Mouse (Mus musculus) intestine, embryonic 16.5 days (tissue): ENCODE data around the gene Mrap2. TPM values are rescaled to one million over a fixed set of nuclear protein-coding genes. Genes with fewer than 3 reads are reported as not detected.
"Not testable (repeated sequence)": the region's sequence is repeated elsewhere in the genome, so short reads cannot be mapped to it uniquely, and the experiment has no call there.

Experiments
- ATAC-seq: fragments of 200-750 bp; cut with Nextera tagmentation; 2 replicates; pipeline ENCODE4 v1.8.0; 2017; ENCODE audit warnings: moderate TSS enrichment, moderate library complexity
- H3K27ac ChIP-seq: fragments of 300-500 bp; sonication (generic); 2 replicates; pipeline ENCODE4 v1.5.1; 2014; ENCODE audit warnings: mild to moderate bottlenecking, low read length
- H3K27me3 ChIP-seq: fragments of 300-500 bp; sonication (generic); replicated peaks from 2 replicates; pipeline ENCODE4 v1.6.1; 2014; ENCODE audit warnings: low read length, control low read depth, mixed read lengths; ENCODE audit not compliant: control insufficient read depth, insufficient read depth
- H3K36me3 ChIP-seq: fragments of 300-500 bp; sonication (generic); 2 replicates; pipeline ENCODE4 v1.6.1; 2014; ENCODE audit warnings: low read length, control low read depth; ENCODE audit not compliant: control insufficient read depth, insufficient read depth
- H3K4me1 ChIP-seq: fragments of 300-500 bp; sonication (generic); 2 replicates; pipeline ENCODE4 v1.6.1; 2014; ENCODE audit warnings: low read length, control low read depth, mixed read lengths; ENCODE audit not compliant: control insufficient read depth, insufficient read depth
- H3K4me2 ChIP-seq: fragments of 300-500 bp; sonication (generic); 2 replicates; pipeline ENCODE4 v1.6.1; 2014; ENCODE audit warnings: low read depth, low read length, control low read depth
- H3K4me3 ChIP-seq: fragments of 300-500 bp; sonication (generic); 2 replicates; pipeline ENCODE4 v1.5.1; 2014; ENCODE audit warnings: mild to moderate bottlenecking, low read length
- H3K9ac ChIP-seq: fragments of 300-500 bp; sonication (generic); 2 replicates; pipeline ENCODE4 v1.6.1; 2014; ENCODE audit warnings: low read depth, low read length
- H3K9me3 ChIP-seq: fragments of 300-500 bp; sonication (generic); 2 replicates; pipeline ENCODE4 v1.6.1; 2016; ENCODE audit warnings: low read length, control low read depth; ENCODE audit not compliant: control insufficient read depth
- WGBS: fragments of 180-500 bp; shearing (Covaris S2); extraction: QIAGEN DNeasy Blood & Tissue Kit; methylation state at CpG from one replicate; pipeline ENCODE4 v1.1.7; 2014; 5-methylcytosine and 5-hydroxymethylcytosine counted together
- polyA plus RNA-seq: library from polyadenylated mRNA; unstranded; fragments of >200 nt; fragmentation: Nextera tagmentation; extraction: Ambion mirVana; gene quantifications from 2 replicates; pipeline ENCODE4 v1.2.1, GENCODE M21; 2015

Gene Mrap2
- 0.20 and 0.27 TPM in 2 replicates for polyA plus RNA-seq

GRCm38 (mm10) chr9:87144106-87144505 lies at the start of gene Mrap2:
TSS of gene Mrap2 (plus strand) at chr9:87144306.
- 1% methylated on average over 29 of the region's 29 CpGs for WGBS
- no peak within 1 kb of the TSS for H3K27ac ChIP-seq
- no peaks in the 10 kb centered on the region for H3K36me3 ChIP-seq
- peak within 1 kb of the TSS; percentile 43; the same call in 1 of the 2 replicates for H3K9ac ChIP-seq
- peak; percentile 89 for ATAC-seq
- H3K4me2 ChIP-seq = peak within 1 kb of the TSS; percentile 62
- H3K4me3 ChIP-seq = peak within 1 kb of the TSS; percentile 39
- no peaks in the 10 kb centered on the region for H3K9me3 ChIP-seq
- peaks cover 25% of the 10 kb centered on the region for H3K27me3 ChIP-seq
- H3K4me1 ChIP-seq = peaks cover 4% of the 10 kb centered on the region

- Histone ChIP-seq H3K27me3 (no peaks in the 10 kb centered on the region), H3K4me1 (no peaks in the 10 kb centered on the region), H3K36me3 (no peaks in the 10 kb centered on the region), H3K9ac (no peak overlapping the region), H3K4me3 (no peak overlapping the region), H3K4me2 (no peak overlapping the region), H3K9me3 (no peaks in the 10 kb centered on the region), H3K27ac (no peak overlapping the region)
- ATAC-seq = no peak
- WGBS = 57% methylated on average over 2 of the region's 2 CpGs
These were observed 46.1 kb upstream of the Mrap2 start for GRCm38 (mm10) chr9:87097989-87098388.

- H3K27me3 ChIP-seq = no peaks in the 10 kb centered on the region
- WGBS = 69% methylated on average over 5 of the region's 5 CpGs
- no peak overlapping the region for H3K4me3 ChIP-seq
- H3K9me3 ChIP-seq = no peaks in the 10 kb centered on the region
- H3K4me1 ChIP-seq = no peaks in the 10 kb centered on the region
- no peak for ATAC-seq
- H3K9ac ChIP-seq = no peak overlapping the region
- no peak overlapping the region for H3K4me2 ChIP-seq
- no peak overlapping the region for H3K27ac ChIP-seq
- H3K36me3 ChIP-seq = no peaks in the 10 kb centered on the region
These were observed 29.1 kb upstream of the Mrap2 start for GRCm38 (mm10) chr9:87115019-87115418.

- WGBS = 44% methylated on average over 6 of the region's 6 CpGs
- H3K36me3 ChIP-seq = no peaks in the 10 kb centered on the region
- H3K4me1 ChIP-seq = no peaks in the 10 kb centered on the region
- H3K27me3 ChIP-seq = no peaks in the 10 kb centered on the region
- no peak for ATAC-seq
- no peak overlapping the region for H3K27ac ChIP-seq
- no peaks in the 10 kb centered on the region for H3K9me3 ChIP-seq
- no peak overlapping the region for H3K4me2 ChIP-seq
- no peak overlapping the region for H3K9ac ChIP-seq
- no peak overlapping the region for H3K4me3 ChIP-seq
These were observed 28.6 kb upstream of the Mrap2 start for GRCm38 (mm10) chr9:87115456-87115931.

GRCm38 (mm10) chr9:87115978-87116377 lies 28.1 kb upstream of the Mrap2 start:
- 69% methylated on average over 1 of the region's 1 CpGs for WGBS
- Histone ChIP-seq H3K36me3 (no peaks in the 10 kb centered on the region), H3K4me1 (no peaks in the 10 kb centered on the region), H3K4me3 (no peak overlapping the region), H3K9ac (no peak overlapping the region), H3K9me3 (no peaks in the 10 kb centered on the region), H3K27ac (no peak overlapping the region), H3K4me2 (no peak overlapping the region), H3K27me3 (no peaks in the 10 kb centered on the region)
- no peak for ATAC-seq

- H3K9ac ChIP-seq = no peak overlapping the region
- H3K27me3 ChIP-seq = no peaks in the 10 kb centered on the region
- no peak overlapping the region for H3K27ac ChIP-seq
- no peak for ATAC-seq
- H3K36me3 ChIP-seq = no peaks in the 10 kb centered on the region
- no peaks in the 10 kb centered on the region for H3K9me3 ChIP-seq
- no peak overlapping the region for H3K4me3 ChIP-seq
- H3K4me1 ChIP-seq = no peaks in the 10 kb centered on the region
- no peak overlapping the region for H3K4me2 ChIP-seq
- WGBS = 58% methylated on average over 3 of the region's 3 CpGs
These were observed 25.1 kb upstream of the Mrap2 start for GRCm38 (mm10) chr9:87118996-87119395.

- 59% methylated on average over 9 of the region's 9 CpGs for whole genome bisulfite sequencing
- Histone ChIP-seq H3K36me3 (no peaks in the 10 kb centered on the region), H3K27me3 (no peaks in the 10 kb centered on the region)
These were observed 22.1 kb upstream of the Mrap2 start for GRCm38 (mm10) chr9:87121956-87122493.

GRCm38 (mm10) chr9:87127046-87127445 lies 17.1 kb upstream of the Mrap2 start:
- not testable (repeated sequence) for H3K27ac ChIP-seq, H3K4me2 ChIP-seq, ATAC-seq, H3K9ac ChIP-seq, H3K4me1 ChIP-seq, H3K36me3 ChIP-seq, H3K4me3 ChIP-seq, H3K27me3 ChIP-seq, H3K9me3 ChIP-seq
- 84% methylated on average over 5 of the region's 6 CpGs for WGBS

More at GRCm38 (mm10) chr9:87121956-87122493, 22.1 kb upstream of the Mrap2 start:
- ATAC-seq = no peak
- Histone ChIP-seq H3K4me3 (no peak overlapping the region), H3K4me2 (no peak overlapping the region), H3K9ac (no peak overlapping the region), H3K9me3 (no peaks in the 10 kb centered on the region), H3K4me1 (no peaks in the 10 kb centered on the region), H3K27ac (no peak overlapping the region)

GRCm38 (mm10) chr9:87135765-87136558 lies 8.1 kb upstream of the Mrap2 start:
- H3K4me3 ChIP-seq = no peak overlapping the region
- no peaks in the 10 kb centered on the region for H3K36me3 ChIP-seq
- 63% methylated on average over 14 of the region's 14 CpGs for WGBS
- no peak overlapping the region for H3K4me2 ChIP-seq
- no peaks in the 10 kb centered on the region for H3K27me3 ChIP-seq
- H3K27ac ChIP-seq = no peak overlapping the region
- no peaks in the 10 kb centered on the region for H3K4me1 ChIP-seq
- H3K9ac ChIP-seq = no peak overlapping the region
- no peaks in the 10 kb centered on the region for H3K9me3 ChIP-seq
- no peak for ATAC-seq
